Mouse (Mus musculus): ENCODE measurements around the gene Pla2g4e. TPM values are rescaled to one million over a fixed set of nuclear protein-coding genes. Genes with fewer than 3 reads are reported as not detected.

The Pla2g4e gene
- total RNA-seq, 2 experiments from 2014 or later = 8.4 to 9.3 TPM

- DNase-seq (ENCODE audit: low spot score in 2 of 2) = no peak
Observed at GRCm38 (mm10) chr2:120158846-120159245, 86.3 kb downstream of the Pla2g4e start.

- DNase-seq (ENCODE audit: low spot score in 2 of 2) = no peak
Observed at GRCm38 (mm10) chr2:120158016-120158415, 87.1 kb downstream of the Pla2g4e start.

- no peak for DNase-seq (ENCODE audit: low spot score in 2 of 2)
Observed at GRCm38 (mm10) chr2:120157606-120158005, 87.5 kb downstream of the Pla2g4e start.

GRCm38 (mm10) chr2:120154361-120154894 lies 90.7 kb downstream of the Pla2g4e start, which contains the start of gene Ehd4:
TSS of gene Ehd4 (minus strand) at chr2:120154606.
- peak; percentile 94 to 98 for DNase-seq (ENCODE audit: low spot score in 2 of 2)

DNA sequence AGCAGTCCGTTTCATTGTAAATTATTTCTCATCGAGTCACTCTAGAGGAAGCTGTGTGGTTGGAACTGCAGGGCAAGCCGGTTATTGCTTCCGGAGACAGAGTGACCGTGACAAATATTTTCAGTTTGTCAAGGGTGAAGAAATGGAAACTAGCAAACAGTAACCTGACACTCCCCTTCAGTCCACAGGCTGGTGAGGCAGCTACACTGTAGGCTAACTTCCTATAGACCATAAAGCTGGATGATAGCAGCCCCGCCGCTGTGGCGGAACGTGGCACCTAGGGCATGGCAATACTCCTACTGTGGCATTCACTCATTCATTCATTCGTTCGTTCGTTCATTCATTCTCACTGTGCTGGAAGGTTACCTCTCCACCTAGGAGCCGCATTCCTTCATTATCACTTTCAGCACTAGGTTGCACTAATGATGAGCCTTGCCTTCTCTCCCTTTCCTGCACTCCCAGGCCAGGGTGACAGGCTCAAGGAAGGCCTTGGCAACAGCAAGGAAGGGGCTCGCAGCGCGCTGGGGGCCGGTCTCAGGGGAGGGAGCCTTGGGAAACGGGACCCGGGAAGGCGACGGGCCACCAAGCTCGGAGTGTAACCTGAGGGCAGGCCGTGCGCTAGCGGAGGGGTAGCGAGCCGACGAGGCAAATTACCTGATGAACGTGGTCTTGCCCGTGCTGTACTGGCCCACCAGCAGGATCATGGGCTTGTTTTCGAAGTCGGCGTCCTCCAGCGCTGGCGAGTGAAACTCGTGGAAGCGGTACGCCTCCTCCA lies 91.4 kb downstream of the Pla2g4e start:
- DNase-seq (ENCODE audit: low spot score in 2 of 2) = no peak

DNA sequence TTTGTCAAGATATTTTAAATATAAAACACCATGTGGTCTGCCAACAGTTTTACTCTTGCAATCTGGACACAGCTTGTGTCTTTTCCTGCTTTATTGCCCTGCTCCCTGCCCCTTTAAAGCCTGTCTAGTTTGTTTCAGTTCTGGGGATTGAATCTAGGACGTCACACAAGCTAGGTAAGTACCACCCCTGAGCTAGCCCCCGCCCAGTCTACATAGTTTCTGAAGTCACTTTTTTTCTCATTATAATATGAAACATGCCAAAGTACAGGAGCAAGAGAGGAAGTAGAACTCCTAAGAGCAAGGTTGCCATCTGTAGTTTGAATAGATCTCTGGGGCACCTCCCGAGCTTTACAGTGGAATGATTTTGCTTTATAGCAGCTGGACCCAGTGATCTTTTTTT lies 94.6 kb downstream of the Pla2g4e start:
- no peak for DNase-seq (ENCODE audit: low spot score in 2 of 2)

- DNase-seq (ENCODE audit: low spot score in 2 of 2) = no peak
Observed at GRCm38 (mm10) chr2:120149634-120150033, 95.5 kb downstream of the Pla2g4e start.

GRCm38 (mm10) chr2:120147999-120148398 lies 97.1 kb downstream of the Pla2g4e start:
- DNase-seq (ENCODE audit: low spot score in 2 of 2) = no peak

DNA sequence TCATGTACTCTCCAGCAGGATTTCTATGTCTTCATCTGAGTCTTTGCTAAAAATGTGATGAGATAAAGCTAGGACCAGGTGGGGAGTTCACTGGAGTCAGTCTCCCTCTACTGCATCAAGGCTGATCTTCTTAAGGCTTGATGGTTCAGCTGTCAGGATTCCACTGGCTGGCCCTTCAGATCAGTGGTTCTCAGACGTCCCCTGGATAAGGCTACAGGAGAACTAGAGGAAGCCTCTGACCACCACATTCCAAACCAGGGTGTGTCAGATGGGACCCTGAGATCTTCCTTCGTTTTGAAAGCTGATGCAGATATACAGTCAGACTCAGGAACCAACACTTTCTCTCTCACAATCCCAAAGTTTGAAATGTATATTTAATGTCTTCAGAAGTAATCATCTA lies 97.8 kb downstream of the Pla2g4e start:
- no peak for DNase-seq (ENCODE audit: low spot score in 2 of 2)

- no peak for DNase-seq (ENCODE audit: low spot score in 2 of 2)
Observed at GRCm38 (mm10) chr2:120146543-120146942, 98.6 kb downstream of the Pla2g4e start.

GRCm38 (mm10) chr2:120144390-120144789 lies 100.7 kb downstream of the Pla2g4e start:
- DNase-seq (ENCODE audit: low spot score in 2 of 2) = no peak

DNA sequence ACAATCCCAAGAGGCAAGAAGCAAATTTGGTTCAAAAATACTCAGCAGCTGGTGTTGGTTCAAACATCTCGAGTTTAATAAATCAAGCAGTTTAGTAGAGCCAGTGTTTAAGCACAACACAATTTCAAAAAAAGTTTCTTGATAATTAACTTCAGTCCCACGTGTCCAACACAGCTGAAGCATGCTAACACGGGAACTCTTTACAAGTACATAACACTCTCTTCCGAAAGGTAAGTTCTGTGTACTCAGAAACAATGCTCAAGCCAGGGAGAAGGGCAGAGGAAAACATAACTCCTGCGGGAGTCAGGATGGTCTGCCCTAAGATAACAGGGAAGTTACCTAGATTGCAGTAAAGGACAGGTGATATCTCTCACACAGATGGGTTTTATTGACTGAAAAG lies 102.8 kb downstream of the Pla2g4e start:
- no peak for DNase-seq (ENCODE audit: low spot score in 2 of 2)

- no peak for DNase-seq (ENCODE audit: low spot score in 2 of 2)
Observed at GRCm38 (mm10) chr2:120141671-120142070, 103.5 kb downstream of the Pla2g4e start.

GRCm38 (mm10) chr2:120140326-120140725 lies 104.8 kb downstream of the Pla2g4e start:
- no peak for DNase-seq (ENCODE audit: low spot score in 2 of 2)

GRCm38 (mm10) chr2:120139091-120139490 lies 106.0 kb downstream of the Pla2g4e start:
- no peak for DNase-seq (ENCODE audit: low spot score in 2 of 2)

GRCm38 (mm10) chr2:120137281-120137680 lies 107.9 kb downstream of the Pla2g4e start:
- no peak for DNase-seq (ENCODE audit: low spot score in 2 of 2)

DNA sequence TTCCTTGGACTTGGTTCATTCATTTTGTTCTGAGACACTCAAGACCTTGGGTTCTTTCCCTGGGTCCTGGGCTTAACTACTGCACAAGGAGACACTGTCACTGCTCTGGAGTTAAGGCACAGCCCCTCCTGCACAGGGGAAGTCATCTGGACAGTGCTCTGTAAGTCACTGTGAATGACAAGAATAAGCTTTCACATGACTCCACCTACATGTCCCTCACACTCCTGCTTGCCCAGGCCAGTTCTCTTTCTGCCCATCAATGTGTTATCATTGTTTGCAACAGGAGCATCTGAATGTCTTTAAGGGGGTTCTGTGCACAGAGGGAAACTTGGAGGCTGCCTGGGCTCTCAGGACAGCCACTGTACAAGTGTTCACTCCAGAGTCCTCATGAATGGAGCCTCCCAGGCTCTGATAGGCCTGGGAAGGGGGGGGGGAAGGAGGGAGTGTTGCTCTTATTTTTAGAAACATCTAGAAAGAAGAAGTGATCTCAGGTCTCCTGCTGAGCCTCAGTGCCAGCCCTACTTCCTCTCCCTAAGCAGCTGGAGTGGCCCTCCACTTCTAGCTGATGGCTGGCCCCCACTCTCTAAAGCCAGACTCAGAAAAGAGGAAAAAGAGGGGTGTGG lies 110.6 kb downstream of the Pla2g4e start:
- DNase-seq (ENCODE audit: low spot score in 2 of 2) = peak in 1 of 2 experiments; percentile 20

- no peak for DNase-seq (ENCODE audit: low spot score in 2 of 2)
Observed at GRCm38 (mm10) chr2:120131881-120132280, 113.3 kb downstream of the Pla2g4e start.

DNA sequence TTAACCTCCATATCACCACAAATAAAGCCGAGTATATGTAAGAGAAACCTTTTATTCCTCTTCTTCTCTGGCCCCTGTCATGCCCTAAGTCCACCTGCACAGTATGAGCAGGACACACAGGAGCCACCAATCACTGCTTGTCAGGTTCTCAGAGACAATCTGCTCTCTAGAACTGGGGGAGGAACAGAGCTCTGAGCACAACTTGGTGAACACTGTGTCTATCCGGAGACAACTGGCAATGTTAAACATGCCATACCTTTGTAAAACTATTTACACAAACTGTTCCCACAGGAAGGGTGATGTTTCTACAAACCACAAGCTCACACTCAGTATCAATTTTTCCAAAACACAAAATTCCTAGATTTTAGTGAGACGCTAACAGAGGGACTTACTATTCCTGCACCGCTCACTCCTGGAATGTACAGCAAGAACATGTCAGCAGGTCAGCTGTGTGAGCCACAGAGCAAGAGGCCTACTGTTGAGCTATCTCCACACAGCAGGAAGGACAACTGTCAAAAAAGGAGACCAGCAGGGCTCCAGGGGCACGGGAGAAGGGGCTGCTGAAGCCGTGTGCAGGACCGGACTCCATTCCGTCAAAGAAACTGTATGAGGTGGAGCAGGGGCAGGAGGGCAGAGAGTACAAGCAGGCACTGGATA lies 115.8 kb downstream of the Pla2g4e start:
- no peak for DNase-seq (ENCODE audit: low spot score in 2 of 2)

DNA sequence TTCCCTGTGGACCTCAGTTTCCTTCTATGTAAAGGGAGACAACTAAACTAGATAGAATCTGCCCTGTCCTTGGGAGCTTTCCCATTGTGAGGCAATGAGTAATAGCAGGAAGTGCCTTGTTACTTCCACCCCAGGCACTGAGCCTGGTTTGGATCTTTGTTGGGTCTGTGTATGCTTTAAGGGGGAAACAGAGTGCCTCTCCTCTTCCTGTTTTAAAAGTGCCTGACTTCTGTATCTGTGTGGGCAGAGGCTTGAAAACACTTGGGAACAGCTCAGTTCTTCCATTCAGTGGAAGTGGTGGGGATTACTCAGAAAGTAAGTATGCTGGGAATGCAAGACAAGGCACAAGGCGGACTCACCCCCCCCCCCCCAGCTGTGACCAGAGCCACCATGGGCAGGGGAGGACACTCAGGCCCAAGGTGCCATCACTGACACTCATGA lies 116.5 kb downstream of the Pla2g4e start:
- no peak for DNase-seq (ENCODE audit: low spot score in 2 of 2)

DNA sequence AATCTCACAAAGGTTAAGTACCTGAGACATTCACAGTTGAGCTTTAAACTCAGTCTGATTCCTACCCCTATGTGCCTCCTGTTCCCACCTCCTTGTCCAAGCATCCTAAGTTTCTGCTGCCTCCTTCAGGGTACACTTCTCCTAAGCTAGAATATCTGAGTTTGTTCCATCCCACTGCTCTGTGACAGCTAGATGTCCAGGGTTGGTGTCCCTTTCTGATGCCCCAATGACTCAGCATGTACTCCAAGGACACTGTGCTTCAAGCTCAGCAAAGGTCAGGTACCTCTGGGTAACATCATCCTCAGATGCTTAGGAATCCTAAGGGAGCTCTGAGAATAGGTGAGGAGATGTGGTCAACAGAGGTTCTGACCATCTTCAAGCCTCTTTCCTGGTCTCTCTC lies 117.1 kb downstream of the Pla2g4e start:
- DNase-seq (ENCODE audit: low spot score in 2 of 2) = no peak

DNA sequence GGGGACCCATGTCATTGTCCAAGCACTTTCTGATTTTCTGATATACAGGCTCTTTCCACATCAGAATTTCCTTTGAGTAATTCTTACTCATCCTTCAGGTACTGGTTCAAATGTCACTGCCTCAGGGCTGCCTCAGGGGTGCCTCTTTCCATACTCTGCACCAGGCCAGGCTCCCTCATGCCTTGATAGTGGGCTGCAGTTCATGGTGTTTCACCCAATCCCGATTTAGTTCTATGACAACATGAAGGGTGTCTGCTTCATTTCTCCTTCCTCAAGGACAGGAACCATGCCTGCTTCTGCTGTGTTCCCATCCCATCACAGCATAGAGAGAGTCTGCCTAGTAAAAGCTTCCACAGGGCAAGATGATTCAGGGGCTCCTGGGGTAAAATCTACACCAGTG lies 118.2 kb downstream of the Pla2g4e start:
- DNase-seq (ENCODE audit: low spot score in 2 of 2) = no peak

All from layer of hippocampus, postnatal 14 days (tissue).